Mouse (Mus musculus): ENCODE results near the gene Smyd3.

The Smyd3 gene

DNA sequence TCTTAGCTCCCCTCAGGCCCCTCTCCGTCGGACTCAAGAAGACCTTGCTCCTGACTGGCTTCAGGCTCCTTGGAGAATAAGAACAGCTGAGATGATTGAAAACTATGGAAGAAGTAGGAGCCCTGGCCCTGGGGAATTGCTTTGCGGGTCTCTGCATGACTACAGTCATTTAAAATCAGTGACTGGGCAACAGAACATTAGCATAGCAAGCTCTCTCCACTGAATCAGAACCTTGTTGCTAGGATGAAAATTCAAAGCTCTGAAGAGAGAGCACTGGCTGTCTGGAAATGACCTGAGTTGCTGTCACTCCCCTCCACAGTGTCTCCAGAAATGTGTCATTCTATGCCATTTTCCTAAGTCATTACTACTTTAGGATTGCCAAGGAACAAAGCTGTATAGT, 357.1 kb downstream of the Smyd3 start:
- no peak for DNase-seq

DNA sequence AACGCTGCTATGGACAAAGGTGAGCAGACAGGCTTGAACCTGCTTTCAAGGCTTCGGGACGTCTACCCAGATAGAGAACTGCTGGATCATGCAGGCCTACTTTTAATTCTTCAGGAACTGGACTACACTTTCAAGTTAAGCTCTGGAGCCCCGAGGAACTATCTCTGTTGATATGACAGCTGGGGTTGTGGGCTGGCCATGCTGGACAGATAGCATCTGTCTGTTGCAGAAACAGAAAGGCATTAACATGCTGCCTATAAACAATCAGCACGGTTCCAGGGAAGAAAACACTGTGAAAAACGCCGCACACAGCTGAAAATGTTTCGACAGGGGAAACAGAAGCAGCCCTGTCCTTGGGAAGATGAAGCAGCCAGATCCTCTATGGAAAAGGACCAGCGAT, 365.5 kb downstream of the Smyd3 start:
- DNase-seq: no peak

DNA sequence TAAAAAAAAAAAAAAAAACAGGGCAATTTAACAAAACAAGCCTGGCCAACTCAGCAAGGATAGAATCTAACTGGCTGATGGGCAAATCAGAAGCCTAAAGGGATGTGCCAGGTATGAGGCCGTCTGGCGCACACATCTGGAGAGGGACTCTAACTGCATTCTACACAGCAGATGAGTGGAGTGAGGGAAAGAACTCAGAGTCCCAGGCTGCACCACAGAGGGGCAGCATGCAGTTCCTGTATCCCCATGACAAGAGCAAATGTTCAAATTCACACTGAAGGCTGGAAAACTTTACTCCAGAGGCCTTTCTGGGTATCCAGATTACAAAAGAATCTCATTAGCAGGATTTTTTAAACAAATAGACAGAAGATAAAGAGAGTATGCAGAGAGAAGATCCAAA, 366.6 kb downstream of the Smyd3 start:
- no peak for DNase-seq

DNA sequence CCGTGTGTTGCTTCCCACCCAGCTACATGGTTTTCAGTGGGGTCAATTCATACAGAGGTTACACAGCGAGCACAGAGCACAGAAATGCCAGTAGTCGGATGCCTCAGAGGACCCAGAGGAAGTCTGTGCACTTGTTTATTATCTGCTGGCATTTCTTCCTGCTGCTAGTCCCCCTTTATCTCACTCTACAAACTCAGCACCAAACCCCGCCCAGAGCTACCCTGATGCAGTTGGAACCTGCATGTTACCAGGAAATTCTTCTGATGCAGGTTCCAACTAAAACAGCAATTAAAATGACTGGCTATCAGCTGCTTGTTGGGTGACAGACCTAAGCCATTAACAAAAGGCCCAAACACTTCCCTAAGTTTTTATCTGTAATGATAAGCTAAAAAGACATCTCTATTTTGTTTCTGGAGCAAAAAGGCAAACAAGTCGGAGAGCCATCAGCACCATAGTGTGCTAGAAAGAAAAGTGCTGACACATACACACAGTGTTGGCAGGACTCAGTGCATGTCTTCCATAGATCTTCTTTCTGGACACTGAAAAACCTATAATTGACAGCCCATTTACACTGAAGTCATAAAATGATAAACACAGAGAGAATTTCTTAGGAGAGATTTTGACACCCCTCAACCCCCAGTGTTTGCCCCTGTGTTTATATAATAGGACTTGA, 368.2 kb downstream of the Smyd3 start:
- DNase-seq: no peak

DNA sequence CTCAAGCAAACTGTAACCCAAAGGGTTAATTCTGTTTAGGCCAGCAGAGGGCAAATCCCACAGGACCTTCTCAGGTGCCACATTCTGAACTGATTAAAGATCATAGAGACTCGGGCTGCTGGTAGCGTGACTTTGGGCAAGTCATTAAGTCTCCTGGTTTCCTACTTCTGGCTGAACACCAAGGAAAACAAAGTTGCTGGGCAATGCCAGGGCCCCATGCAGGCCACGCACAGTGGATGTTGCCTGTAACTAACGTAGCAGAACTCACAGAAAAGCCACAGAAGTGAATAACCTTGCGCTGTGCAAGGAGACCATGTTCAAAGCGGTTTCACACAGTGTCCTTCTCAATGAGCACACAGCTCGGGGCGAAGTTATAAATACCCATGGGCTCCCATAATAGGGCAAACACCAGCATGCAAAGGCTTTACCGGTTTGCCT, 371.1 kb downstream of the Smyd3 start:
- DNase-seq: no peak

DNA sequence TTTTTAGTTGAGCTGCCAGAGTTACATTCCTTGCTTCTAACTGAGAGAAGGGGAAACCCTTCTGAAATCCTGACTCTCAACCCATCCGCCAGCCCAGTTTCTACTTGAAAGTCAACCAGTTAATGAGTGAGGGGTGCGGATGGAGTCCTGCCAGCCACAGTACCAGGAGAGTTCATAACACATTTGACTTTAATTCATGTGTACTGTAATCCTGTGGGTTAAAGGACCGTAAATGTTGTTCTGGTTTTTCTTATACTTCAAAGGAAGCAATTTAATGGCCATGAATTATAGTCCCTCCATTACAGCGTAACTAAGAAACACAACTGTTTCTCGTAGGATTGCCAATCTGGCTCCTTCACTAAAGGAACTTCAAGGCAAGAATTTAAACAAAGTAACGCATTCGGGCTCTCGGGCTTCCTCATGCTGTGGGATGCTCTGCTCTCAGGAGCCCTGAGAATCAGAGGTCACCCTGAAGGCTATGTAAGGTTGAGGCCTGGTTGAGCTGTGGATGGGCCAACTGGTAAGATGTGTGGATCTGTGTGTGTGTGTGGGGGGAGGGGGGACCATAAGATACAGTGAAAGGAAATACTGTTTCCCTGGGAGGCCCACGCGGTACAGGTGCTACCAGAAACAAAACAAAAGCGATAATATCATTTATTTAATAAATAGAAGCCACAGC, 374.5 kb downstream of the Smyd3 start:
- no peak for DNase-seq

DNA sequence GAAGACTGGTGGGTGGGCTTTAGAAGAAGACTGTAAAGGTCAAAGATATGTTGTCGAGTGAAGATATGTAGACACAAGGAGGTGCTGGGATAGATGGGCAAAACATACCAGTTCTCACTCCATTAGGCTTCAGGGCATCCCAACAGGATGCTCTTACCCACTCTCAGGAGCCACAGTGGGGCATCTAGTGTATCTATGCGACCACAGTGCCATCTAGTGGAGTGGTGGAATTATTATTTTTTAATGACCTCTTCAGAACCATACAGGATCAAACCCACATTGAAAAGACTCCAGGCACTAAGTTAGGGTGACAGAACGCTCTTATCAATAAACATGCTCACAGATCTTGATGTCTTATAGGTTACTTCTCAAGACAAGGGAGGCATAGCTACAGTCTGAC, 375.7 kb downstream of the Smyd3 start:
- DNase-seq: peak; percentile 77

DNA sequence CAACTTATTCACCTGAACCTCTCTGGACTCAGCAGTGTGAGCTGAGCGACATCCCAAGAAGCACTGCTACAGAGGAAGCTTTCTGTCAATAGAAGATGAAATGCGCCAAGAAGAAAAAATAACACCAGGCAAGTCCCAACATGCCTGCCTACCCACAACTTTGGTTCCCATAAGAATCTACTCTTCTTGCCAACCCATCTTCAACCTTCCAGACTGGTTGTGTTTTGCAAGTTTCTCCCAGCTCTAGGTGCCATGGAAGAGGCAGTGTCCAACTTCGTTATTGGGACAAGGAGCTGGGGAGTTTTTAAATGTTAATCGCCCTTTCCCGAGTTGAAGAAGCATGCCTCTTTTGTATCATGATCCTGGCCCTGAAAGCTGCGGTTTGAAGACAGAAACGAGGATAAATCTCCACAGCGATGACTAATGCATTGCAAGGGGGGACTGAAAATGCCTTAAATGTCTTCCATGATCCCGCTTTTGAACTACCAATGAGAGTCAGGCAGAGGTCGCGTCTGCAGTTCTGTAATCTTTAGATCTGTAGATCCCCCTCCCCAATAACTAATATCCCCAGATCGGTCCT, 376.7 kb downstream of the Smyd3 start:
- no peak for DNase-seq

DNA sequence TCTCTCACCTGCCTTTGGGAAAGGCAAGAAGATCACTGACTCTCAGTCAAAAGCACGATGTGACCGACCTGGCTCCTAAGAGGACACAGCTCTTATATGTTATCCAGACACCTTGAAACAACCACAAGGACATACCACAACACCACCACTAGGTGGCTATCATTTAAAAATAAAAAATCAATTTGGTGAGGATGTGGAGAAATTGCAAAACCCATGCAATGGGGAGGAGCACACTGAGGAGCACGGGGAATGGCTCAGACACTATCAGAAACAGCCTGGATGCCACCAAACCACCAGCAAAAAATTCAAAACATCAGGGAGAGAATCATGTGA, 380.7 kb downstream of the Smyd3 start:
- peak; percentile 15 for DNase-seq

DNA sequence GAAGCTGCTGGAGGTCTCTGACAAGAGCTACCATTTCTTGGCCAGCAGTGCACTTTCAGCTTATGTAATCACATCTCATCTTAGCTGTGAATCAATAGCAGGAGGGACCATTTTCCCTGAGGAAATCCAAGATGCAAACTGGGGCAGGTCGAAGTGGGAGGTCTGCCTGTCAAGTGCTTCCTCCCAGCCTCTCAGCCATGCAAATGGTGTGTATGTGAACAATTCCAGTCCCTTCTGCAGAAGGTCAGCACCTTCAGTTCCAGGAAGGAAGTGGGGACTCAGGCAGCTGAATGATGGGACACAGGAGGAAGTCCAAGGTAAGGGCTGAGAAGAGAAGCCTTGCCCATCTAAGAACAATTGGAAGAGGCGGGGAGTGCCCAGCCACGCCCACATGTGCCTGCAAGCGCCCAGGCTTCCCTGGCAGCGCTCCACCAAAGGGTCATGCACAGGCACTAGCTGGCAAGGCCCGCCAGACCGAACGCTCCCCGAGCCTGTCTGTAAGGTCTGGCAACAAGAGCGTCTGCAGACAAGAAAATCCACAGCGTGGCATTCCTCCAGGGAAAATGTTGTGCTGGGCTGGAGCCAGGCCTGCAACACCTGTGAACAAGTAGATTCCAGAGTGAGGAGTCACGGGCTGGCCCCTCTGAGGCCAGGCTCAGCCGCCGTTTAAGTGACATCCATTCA, 381.2 kb downstream of the Smyd3 start:
- DNase-seq: peak; percentile 51

DNA sequence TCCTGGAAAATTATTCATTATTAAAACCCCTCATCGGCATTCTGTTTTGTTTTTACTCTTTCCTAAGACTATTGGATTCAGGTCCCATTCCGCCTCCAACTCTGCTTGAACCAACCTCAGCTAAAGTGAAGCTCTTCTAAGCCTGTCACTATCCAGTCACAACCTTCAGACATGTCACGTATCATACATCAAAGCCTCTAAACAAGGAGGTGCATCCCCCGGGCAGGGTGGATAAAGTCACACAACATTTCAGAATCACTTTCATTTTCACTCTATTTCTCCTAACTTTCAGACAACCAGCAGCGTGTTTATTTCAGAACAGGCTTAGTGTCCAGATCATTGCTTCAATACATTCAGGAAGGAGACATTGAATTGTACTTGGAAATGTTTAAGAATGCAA, 387.8 kb downstream of the Smyd3 start:
- no peak for DNase-seq

DNA sequence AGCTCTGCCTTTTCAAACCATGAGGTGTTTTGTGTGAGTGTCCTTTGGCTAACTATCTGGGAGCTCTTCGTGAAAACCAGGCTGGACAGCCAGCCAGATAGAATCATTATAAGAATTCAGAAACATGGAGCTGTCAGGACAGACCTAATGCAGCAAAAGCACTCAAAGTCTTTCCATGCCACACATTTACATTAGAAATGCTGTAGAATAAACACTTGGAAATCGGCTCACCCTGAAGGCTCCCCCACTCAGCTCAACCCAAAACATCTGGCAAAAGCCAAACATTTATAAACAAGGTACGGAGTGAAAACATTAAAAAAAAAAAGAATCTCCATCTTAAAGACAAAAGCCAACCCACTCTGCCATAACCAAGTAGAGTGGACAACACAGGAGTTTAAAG, 391.6 kb downstream of the Smyd3 start:
- DNase-seq: no peak

DNA sequence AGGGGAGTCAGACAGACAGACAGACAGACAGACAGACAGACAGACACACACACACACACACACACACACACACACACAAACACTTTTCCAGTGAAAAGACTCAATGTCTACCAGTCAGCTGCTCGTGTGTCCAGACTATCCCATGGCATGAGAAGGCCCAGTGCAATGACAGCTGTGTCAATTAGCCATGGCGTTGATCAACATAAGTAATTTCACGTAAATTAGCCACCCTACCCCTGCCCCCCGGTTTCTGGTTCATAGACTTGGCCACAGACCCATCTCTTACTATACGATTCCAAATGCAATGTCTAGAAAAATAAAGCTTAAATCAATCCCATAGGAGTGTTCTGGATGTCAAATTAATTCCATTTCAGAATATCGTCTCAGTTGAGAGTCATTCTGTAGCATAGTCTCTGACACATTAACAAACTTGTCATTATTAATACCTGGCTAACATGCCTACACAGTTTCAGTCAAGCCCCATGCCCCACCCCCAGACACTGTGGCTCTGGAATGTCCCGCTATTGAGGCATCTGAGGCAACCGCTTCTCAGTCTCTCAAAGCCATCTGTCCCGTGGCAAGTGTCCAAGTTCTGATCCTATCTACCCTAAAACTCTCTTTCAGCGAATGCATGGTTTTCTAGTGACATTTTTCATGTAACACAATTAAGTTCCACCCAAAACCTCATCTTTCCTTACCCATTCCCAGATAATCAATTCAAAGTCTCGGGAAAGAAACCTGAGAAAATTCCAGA, 395.2 kb downstream of the Smyd3 start:
- DNase-seq: no peak

DNA sequence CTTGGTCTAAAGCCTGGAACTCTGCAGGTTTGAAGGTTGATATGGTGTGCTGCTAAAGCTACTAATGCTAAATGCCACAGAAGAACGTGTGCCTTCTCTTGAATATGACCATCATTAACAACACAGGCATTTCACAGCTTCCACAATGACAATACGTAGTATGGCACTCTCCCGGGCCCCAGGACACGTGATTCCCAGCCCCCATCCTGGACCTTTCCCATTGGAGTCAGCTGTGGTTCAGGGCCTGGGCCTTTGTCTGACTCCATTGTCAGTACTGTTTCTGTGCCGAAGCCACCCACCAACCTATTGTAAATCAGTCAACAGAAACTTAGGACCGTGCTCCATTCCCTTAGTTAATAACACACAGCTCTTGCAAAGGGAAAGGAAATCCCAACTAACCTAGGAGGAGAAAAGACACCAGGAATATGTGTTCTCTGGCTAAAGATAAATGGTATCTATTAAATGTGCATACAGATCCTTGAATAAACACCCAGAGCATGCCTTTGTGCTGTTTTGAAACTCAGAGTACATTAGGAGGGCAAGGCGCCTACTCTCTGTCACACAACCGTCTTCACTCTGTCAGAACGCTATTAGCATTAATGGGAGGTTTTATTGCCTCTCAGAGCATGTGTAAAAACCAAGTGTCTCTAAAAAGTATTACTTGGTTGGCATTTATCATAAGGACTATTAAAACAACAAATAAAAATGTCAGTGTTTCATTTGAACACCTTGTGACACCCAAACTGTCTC, 397.4 kb downstream of the Smyd3 start:
- DNase-seq: peak; percentile 12

DNA sequence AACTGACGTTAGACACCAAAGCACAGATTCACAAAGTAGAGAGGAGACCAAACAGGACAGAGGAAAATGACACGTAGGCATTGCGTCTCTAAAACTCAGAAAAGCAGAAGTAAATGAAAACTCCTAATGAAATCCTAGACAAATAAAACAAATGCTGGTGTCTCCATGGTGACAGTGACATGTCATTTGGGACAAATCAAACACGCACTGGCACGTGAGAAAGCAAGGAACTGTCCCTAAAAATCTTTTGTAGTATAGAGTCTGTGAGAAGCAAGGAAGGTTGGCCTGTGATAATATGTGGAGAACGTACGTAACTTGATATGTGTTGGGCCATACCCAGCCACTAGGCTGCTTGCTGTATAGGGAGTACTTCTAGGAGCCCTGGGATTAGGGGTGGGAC, 399.2 kb downstream of the Smyd3 start:
- DNase-seq: no peak

DNA sequence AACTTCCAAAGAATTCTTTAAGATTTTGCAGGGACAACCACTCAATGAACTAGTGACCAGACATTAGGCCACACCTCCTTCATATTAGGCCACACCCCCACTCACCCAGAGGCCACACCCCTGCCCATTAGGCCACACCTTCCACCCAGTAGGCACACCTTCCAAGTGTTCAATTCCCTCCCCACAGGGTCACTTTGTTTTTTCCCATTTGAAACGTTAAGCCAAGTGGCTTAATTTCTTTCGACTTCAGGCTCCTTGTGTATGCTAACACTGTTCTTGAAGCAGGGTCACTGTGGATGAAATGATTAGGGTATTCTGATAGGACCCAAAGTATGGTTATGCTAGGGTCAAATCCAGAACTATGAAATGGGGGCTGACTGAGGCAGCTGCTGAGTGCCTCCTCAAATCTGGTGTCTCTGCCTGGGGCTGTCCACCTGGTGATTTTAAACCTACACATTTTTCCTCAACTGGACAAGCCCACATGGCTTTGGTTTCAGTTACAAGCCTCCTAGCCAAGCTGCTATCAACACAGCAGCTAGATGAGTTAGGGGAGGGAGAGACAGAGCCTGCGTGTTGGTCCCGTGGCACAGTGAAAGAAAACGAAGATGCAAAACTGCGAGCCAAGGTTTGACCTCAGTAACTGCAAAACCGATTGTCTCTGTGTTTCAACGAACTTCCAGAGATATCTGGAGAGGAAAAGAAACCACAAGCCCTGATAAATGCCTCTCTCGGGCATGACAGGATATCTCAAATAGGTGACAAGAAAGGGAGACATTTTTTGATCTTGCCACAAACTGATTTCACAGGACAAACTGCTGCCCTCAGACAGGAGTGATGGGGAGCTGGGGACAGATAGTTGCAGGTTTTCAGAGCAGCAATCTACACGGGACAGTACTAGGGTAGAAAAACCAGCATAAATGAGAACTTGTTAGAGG, 400.8 kb downstream of the Smyd3 start:
- no peak for DNase-seq

DNA sequence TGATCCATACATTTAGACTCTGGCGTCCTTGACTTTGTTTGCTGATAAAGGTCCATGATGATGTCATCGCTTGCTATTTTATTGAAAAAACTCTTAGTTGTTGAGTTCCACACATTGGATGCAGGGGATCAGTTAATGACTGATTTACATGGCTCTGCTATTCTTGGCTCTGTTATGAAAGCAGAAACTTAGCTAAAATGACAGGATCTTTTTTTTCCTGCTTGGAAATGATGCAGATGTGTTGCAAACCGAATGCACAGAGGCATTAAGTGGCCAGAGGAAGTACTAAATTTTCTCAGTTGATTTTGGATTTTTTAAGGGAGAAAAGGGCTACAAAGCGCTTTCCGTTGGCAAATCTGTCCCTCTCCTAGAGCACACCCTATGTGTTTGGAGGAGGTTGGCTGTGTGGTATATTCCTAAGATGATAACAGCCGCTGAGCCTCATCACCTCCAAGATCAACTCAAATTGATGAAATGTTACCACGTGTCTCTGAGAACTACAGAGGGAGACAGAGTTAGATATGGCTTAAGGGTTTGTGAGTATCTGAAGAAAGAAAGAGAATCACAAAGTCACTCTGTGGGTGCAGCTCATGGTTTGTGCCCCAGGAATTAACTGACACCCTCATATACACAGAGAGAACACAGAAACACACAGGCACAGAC, 402.9 kb downstream of the Smyd3 start:
- DNase-seq: no peak

DNA sequence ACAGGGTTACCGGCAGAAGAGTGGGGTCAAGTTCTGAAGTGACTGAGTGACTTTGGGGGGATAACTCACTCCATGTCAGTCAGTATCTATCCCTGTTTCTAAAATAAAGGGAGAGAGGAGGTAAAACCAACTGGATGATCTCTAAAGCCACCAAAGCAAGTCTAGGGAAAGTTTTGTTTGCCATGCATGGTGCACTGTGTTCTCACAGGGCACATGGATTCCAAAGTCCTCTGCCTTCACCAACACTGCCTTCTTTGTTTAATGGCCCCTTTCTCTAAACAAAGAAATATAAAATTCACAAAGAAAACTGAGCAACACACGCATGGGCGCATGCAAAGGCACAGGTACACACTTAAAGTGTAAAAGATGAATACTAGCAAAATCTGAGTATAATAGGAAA, 403.5 kb downstream of the Smyd3 start:
- no peak for DNase-seq

DNA sequence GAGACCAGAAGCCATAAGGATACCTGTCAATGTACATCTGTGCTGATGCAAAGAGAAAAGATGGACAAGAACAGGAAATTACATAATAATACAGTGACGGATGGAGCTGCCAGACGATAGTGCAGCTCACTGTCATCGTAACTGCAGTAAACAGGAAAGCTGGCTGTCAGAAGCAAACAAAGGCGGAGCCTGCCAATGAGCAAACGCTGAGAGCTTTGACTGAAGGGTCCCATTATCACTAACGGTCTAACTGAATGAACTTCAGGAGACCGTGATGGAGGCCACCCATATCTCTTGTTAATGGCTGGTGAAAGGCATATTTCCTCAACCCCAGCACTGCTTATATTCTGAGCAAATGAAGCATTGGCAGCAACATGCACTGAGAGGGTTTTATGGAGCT, 409.1 kb downstream of the Smyd3 start:
- DNase-seq: peak; percentile 52

DNA sequence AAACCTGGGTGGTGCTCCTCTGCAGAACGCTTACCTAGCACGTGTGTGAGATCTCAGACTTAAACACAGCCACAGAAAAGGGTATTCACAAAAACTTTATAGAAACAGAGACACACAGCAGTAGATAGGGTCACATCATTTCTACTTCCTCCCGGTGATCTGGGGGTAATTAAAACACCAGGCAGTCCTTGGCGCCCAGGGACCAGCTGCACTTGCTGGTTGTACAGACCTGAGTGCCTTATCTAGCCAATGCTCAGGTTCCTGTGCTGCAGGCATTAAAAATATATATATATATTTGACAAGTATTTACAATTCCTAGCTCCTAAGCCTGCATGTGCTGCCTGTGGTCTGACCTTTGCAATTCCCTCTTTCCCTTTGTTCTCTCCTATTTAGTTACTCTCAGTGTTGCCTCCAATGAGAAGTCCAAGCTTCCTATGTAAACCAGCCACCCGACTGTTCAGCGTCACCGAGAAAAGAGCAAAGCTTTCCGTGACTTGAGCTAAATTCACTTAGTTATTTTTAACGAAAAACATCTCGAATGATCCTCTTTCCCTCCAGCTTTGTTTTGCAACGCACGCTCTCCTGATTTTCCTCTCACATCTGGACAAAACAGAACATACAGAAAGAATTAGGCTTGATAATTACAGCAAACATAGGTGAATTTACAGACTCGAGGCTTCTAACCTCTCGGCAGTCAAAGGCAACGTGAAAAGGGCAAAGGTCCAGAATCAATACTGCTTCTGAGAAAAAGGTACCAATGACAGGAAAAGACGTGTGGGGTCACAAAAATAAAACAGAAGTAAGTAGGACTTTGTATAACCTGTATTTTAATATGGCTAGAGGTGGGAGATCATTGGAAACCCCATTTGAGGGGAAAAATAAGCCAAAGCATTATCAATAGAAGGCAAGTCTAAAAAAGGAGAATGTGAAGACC, 409.8 kb downstream of the Smyd3 start:
- no peak for DNase-seq
